Mouse (Mus musculus) skeletal muscle tissue, adult 2 months (tissue): ENCODE measurements around the gene Hdac4.

Source experiments
- DNase-seq: peaks from one replicate; pipeline ENCODE4 v3.0.0-alpha.2; 2012; ENCODE audit warnings: low read depth, low spot score

Gene Hdac4

GRCm38 (mm10) chr1:92130470-92131100 lies 64.9 kb downstream of the Hdac4 start:
- peak; percentile 96 for DNase-seq

GRCm38 (mm10) chr1:92129751-92130150 lies 65.7 kb downstream of the Hdac4 start:
- DNase-seq = no peak

- DNase-seq = no peak
Observed at GRCm38 (mm10) chr1:92127785-92128184, 67.7 kb downstream of the Hdac4 start.

GRCm38 (mm10) chr1:92127366-92127765 lies 68.1 kb downstream of the Hdac4 start:
- no peak for DNase-seq

- no peak for DNase-seq
Observed at GRCm38 (mm10) chr1:92124497-92125201, 70.8 kb downstream of the Hdac4 start.

- no peak for DNase-seq
Observed at GRCm38 (mm10) chr1:92119303-92119702, 76.2 kb downstream of the Hdac4 start.

DNA sequence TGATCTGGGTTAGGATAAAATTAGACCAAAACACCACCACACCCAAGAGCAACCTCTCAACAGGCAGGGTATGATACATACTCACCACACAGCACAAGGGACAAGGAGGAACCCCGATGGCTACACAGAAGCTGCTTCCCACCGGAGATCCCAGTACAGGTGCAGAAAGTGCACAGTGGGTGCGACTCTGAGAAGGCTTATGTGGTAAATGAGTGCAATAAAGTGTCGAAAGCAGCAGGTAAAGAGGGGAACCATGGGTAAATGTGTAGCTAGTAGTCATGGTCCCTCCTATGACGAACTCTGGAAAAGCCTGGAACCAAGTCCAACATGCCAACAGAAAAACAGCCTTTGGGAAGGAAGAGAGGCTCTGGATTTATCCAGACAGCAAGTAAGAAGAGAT lies 77.9 kb downstream of the Hdac4 start:
- DNase-seq = no peak

GRCm38 (mm10) chr1:92116169-92116568 lies 79.3 kb downstream of the Hdac4 start:
- peak; percentile 83 for DNase-seq

DNA sequence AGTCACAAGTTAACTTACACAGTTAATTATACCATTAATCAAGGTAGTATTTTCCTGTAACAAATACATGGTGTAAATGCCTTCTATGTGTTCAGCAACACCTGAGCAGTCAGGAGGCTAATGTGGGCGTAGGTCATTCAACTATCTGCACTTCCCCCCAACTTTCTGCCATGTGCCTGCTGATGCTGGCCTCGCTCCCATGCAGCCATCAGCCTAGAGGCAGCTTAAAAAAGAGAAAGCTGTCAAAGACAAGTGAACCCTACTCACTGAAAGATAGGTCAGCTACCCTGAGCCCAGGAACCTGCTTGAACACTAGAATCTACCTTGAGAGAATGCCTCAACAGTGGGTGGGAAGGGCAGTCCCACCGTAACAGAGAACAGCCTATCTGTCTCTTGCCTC lies 81.4 kb downstream of the Hdac4 start:
- DNase-seq = no peak

- DNase-seq = peak; percentile 74
Observed at GRCm38 (mm10) chr1:92113243-92114009, 82.1 kb downstream of the Hdac4 start.

GRCm38 (mm10) chr1:92112591-92112990 lies 82.9 kb downstream of the Hdac4 start:
- no peak for DNase-seq

- DNase-seq = no peak
Observed at GRCm38 (mm10) chr1:92111551-92111950, 83.9 kb downstream of the Hdac4 start.

- no peak for DNase-seq
Observed at GRCm38 (mm10) chr1:92111026-92111425, 84.5 kb downstream of the Hdac4 start.

GRCm38 (mm10) chr1:92109221-92109620 lies 86.3 kb downstream of the Hdac4 start:
- no peak for DNase-seq

DNA sequence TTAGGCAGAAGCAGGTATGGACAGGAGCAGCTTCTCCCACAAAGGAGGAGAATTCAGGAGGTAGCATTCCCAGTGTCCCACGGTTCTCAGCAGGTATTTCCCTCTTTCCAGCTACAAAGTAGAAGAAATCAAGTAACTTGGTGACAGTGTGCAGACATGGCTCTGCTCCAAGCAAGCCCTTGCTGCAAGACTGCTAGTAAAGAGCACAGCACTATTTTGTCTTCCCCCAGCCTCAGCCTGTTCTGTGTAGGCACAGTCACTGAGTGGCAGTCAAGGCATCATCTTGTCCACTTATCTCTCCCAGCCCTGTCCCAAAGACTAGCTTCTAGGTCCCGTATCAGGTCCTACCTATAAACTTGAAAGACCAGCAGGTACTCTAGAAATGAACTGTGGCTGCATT lies 86.9 kb downstream of the Hdac4 start:
- DNase-seq = no peak

- no peak for DNase-seq
Observed at GRCm38 (mm10) chr1:92107996-92108395, 87.5 kb downstream of the Hdac4 start.

DNA sequence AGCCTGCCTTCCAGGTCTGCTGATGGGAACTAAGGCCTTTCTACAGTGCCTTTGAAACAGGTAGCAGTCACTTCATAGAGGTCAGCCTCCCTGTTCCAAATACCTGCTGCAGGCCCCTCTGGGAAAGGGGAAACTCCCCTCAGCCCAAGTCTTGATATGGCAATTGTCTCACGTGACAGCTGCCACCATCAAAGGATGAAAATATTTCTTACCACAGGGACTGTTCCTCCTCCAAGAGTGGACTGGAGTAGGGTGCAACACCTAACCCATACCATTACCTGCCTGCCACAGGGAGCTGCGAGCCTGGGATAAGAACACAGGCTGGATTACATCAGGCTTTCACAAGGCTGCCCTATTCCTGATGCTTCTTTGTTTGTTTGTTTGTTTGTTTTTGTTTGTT lies 88.0 kb downstream of the Hdac4 start:
- DNase-seq = no peak

DNA sequence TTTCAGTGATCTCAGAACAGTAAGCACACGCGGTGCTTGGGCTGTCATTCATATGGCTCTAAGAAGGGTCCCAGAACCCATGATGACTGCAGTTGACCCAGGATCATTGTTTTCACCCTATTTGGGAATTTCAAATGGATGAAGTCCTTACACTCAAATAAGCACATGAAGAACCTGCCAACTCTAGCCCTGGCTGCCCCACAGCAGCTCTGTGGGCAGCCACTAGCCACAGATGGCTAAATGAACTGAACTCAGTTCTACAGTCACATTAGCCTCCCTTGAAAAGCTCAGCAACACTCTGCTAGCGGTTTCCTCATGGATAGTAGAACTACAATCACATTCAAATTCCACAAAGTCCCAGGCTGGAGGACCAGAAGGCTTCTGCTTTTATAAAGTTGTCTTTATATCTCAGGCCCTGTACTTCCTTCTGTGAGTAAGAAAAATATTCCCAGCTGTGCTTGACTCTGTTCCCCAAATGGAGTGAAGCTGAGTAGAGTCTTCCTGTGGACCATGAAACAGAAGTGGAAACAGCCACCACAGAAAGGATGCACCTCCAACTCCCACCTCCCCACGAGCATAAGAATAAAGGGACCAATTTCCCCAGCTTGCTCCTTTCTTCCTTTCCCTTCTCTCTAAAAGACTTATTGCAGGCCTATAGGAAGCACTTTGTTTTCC lies 88.9 kb downstream of the Hdac4 start:
- DNase-seq = no peak

GRCm38 (mm10) chr1:92104718-92105117 lies 90.8 kb downstream of the Hdac4 start:
- no peak for DNase-seq

DNA sequence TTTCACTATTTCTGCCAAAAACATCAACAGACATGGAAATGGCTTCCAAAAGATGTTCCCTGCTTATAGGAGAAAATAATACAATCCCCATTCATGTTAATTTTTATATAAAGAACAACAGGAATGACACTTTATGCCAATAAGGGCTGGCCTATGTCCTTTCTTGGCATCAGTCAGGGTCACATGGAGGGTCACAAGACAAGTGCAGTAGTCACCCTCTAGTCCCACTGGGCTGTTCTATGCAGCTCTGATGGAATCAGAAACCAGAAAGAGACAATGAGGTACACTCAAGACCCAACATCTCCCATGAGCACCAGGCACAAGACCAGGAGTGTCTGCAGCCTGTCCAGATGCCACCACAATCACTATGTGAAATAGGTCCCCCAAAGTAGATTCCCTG lies 91.5 kb downstream of the Hdac4 start:
- DNase-seq = no peak

- no peak for DNase-seq
Observed at GRCm38 (mm10) chr1:92103377-92103776, 92.1 kb downstream of the Hdac4 start.

- DNase-seq = no peak
Observed at GRCm38 (mm10) chr1:92102825-92103224, 92.7 kb downstream of the Hdac4 start.
